Mouse (Mus musculus) lung, adult 2 months (tissue): ENCODE measurements around the gene Ppp1r1b. TPM values are rescaled to one million over a fixed set of nuclear protein-coding genes. Genes with fewer than 3 reads are reported as not detected.

Source experiments
- DNase-seq: peaks from one replicate; pipeline ENCODE4 v3.0.0; 2022
- H3K4me1 ChIP-seq: fragments of 200-500 bp; 2 replicates; pipeline ENCODE4 v1.6.1; 2011; ENCODE audit warnings: low read length; ENCODE audit not compliant: control insufficient read depth, insufficient read depth
- H3K4me3 ChIP-seq: fragments of 200-500 bp; replicated peaks from 2 replicates; pipeline ENCODE3; 2011; ENCODE audit warnings: low read depth, mild to moderate bottlenecking, control low read depth, low read length; ENCODE audit errors: extremely low read depth
- CTCF ChIP-seq: fragments of 200-500 bp; IDR thresholded peaks from 2 replicates; pipeline ENCODE4 v1.5.1; 2011; ENCODE audit warnings: mild to moderate bottlenecking, low read length, control low read depth; ENCODE audit not compliant: insufficient read depth
- POLR2A ChIP-seq: fragments of 200-500 bp; IDR thresholded peaks from 2 replicates; pipeline ENCODE4 v1.6.1; 2011; ENCODE audit warnings: low read depth, mild to moderate bottlenecking, control low read depth, low read length, borderline replicate concordance; ENCODE audit errors: extremely low read depth
- WGBS: fragments of 180-500 bp; shearing (Covaris S2); methylation state at CpG from one replicate; pipeline ENCODE4 v1.1.7; 2018; 5-methylcytosine and 5-hydroxymethylcytosine counted together
- polyA plus RNA-seq: library from polyadenylated mRNA; depleted of rRNA; stranded (reverse); fragments of >200 nt; gene quantifications from 2 replicates; pipeline ENCODE4 v1.2.3, GENCODE M21; 2012

The Ppp1r1b gene
- polyA plus RNA-seq, 1 experiment, result 20.0 TPM

DNA sequence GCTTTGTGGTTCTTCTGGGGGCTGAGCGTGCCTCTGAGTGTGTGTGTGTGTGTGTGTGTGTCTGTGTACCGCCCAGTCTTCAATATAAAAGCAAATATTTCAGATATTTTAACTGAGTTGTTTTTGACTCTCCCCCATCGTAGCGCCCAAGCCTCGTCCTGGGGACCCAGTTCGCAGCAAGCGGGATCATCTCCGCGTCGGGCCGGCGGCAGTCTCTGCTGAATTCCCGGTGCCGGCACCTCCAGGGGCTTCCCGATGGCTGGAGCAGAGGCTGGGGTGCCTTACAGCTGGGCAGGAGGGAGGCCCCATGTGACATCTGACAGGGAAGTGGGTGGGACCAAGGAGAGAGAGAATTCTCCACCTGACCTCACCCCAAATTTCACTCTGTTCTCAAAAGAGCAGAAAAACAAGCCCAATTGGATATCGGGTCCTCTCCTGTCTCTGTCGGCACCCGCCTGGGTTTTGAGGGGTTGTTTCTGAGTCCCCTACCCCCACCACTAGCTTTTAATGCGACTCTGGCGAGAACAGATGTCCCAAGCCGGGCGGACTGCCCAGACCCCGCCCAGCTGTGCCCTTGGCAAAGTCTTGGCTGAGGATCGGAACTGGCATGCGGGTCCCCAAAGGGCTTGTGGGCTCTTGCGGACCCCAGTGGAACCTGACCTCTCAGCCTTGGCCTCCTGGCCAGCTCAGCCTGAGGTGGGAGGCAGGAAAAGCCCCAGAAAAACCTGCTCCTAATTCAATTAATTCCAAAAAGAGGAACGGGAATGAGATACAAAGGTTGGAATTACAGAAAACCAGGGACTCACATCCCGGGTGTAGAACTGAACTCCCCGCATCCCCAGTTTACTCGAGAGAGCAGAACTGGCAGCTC lies 27.2 kb upstream of the Ppp1r1b start:
- 2% methylated on average over 30 of the region's 30 CpGs for whole genome bisulfite sequencing
- DNase-seq, result no peak

DNA sequence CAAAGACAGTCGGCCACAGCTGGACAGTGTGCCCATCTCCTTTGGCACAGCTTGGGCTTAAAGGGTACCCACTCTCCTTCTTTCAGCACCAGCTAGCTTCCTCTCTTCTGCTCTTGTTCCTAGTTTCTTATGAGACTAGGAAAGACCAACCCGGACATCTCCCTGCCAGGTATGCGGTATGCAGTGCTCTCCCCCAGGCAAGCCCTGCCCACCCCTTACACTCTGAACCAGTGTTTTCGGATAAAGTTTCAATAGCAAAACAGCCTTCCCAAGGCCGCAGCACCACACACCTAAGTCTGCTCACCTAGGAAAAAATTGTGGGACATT lies 26.6 kb upstream of the Ppp1r1b start:
- WGBS, result 12% methylated on average over 5 of the region's 5 CpGs
- TF ChIP-seq POLR2A (no peak), CTCF (no peak)
- DNase-seq, result no peak
- Histone ChIP-seq H3K4me3 (no peak overlapping the region), H3K4me1 (no peaks in the 10 kb centered on the region)

More for the DNA sequence above, 27.2 kb upstream of the Ppp1r1b start:
- H3K4me3 ChIP-seq, result no peak overlapping the region
- H3K4me1 ChIP-seq, result no peaks in the 10 kb centered on the region
- TF ChIP-seq CTCF (no peak), POLR2A (no peak)

DNA sequence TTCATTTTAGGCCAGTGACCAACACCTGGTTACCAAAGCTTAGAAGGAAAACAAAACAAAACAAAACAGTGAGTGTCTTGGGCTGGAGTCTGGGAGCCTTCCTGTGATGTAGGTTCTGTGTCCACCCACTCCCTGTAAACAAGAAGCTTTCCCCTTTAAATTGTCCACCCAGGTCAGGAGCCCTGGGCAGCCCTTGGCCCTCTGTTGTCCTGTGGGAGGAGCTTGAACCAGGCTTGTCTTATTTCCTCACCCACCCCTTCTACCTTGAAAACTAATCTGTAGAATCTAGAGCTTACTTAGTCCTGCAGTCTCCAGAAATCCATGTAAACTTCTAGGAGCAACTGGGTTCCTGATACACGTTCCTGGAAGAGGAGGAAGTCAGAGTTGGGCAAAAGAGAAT lies 26.0 kb upstream of the Ppp1r1b start:
- TF ChIP-seq POLR2A (no peak), CTCF (no peak)
- Histone ChIP-seq H3K4me1 (no peaks in the 10 kb centered on the region), H3K4me3 (no peak overlapping the region)
- 8% methylated on average over 1 of the region's 1 CpGs for WGBS
- DNase-seq, result no peak

DNA sequence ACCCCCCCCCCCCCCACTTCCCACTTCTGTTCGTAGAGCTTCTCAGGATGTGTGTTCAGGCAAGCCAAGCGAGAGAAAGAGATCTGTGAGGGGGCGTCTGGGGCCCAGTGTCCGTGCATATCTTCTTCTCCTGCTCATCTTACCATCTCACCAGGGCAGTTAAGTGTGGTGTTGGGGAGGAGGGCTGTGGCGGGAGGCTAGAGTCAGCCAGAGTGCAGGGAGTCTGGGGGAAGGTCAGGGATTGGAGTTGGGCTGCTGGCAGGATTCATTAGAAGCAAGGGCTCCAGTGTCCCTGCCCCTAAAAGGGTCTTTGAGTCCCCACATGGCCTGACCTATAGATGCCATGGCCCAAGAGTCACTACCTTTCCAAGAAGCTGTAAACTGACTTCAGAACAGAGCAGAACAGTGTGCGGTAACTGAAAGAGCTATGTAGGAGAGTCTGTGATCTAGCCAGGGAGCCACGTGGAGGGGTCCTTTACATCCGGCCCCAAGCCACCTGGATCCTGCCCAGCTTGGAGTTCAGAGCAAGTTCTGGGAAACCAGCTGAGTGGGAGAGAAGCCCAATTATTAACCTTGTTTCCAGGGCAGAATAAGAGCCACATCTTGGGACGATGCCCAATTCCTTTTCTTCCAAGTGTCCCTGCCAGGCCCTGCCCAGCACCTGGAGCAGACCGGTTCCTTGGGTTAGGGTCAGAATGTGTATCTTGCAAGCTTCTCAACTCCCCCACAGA lies 24.9 kb upstream of the Ppp1r1b start:
- WGBS, result 5% methylated on average over 10 of the region's 10 CpGs
- no peak for TF ChIP-seq CTCF
- no peak for TF ChIP-seq POLR2A
- no peak overlapping the region for H3K4me3 ChIP-seq
- DNase-seq, result no peak
- H3K4me1 ChIP-seq, result peaks cover 7% of the 10 kb centered on the region; the same call in 1 of the 2 replicates

DNA sequence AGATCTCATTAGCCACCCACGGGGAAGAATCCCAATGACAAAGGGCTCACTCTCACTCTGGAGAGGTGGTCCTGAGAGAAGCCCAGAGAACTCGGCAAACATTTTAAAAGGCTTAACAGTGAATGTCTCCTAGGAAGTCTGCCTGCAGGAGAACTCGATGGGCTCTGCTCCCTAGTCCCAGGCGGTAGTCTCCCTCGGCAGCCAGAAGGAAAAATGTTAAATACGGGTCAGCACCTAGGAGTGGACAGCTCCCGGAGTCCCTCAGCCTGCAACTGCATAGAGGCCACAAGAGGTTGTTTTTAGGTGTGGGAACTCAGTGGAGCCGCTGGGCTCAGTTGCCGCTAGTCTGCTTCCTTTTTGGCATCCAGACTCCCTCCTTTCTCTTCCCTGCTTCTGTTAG lies 24.3 kb upstream of the Ppp1r1b start:
- Histone ChIP-seq H3K4me1 (peaks cover 7% of the 10 kb centered on the region; the same call in 1 of the 2 replicates), H3K4me3 (no peak overlapping the region)
- TF ChIP-seq POLR2A (no peak), CTCF (no peak)
- DNase-seq, result no peak
- WGBS, result 2% methylated on average over 9 of the region's 9 CpGs

DNA sequence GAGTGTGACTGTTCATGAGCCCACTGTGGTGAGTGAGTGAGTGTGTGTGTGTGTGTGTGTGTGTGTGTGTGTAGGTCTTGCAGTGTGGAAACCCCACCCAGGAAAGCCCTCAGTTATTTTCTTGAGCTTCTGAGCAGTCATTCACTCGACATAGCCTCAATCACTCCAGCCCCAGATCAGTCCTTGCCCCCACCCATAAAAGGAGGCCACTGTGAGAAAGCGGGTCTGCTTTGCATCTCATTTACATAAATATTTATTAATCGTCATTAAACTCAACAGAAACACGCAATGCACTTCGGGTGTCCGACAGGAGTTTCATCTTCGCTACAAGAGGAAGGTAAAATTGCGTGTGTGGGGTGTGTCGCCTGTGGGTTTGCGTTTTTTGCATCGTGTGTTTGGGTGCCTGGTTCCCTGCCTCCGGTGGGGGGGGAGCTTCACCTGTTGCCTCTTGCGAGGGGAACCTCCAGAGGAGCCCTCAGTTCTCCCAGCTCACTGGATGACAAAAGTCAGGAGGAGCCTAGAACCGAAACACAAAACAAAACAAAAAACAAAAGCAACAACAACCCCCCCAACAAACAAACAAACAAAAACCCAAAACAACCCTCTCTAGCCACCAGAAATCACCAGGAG lies 22.9 kb upstream of the Ppp1r1b start:
- no peak for TF ChIP-seq CTCF
- no peak for TF ChIP-seq POLR2A
- no peak for DNase-seq
- 8% methylated on average over 14 of the region's 14 CpGs for whole genome bisulfite sequencing

DNA sequence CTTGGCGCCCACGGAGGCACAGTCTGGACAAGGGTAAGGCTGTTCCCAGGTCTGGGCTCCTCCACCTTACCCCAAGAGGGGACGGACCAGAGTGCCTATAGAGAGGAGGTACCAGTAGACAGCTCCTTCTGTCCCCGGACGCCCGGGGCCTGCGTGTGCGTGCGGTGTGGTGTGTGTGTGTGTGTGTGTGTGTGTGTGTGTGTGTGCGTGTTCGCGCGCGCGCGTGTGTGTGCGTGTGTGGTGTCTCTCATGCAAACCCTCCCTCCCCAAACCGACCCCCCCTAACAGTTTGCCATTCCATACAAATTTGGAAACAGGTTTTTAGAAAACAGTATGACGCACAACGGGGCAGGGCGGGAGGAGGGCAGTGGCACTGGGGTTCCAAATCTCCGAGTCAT lies 22.4 kb upstream of the Ppp1r1b start:
- 6% methylated on average over 22 of the region's 22 CpGs for WGBS
- Histone ChIP-seq H3K4me3 (no peak overlapping the region), H3K4me1 (peaks cover 7% of the 10 kb centered on the region; the same call in 1 of the 2 replicates)
- no peak for TF ChIP-seq POLR2A
- no peak for TF ChIP-seq CTCF
- DNase-seq, result no peak

More for the DNA sequence above, 22.9 kb upstream of the Ppp1r1b start:
- Histone ChIP-seq H3K4me3 (no peak overlapping the region), H3K4me1 (peaks cover 7% of the 10 kb centered on the region; the same call in 1 of the 2 replicates)

DNA sequence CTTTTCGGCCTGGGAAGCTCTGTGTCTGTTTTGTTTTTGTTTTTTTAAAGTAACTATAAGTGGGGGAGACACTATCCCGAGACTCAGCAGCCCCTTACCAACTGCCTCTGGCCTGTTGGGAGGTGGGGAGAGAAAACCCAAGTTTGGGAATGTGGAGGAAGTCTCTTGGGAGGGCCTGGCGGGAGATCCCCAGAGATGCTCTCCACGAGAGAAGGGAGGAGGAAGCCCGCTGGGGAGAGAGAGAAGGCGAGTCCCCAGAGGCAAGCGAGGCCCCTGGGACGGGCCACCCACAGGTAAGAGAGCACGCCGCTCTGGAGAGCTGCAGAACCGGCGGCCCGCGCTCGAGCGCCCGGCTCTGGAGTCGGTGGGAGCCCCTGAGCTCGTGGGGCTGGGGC lies 21.5 kb upstream of the Ppp1r1b start:
- WGBS, result 2% methylated on average over 19 of the region's 19 CpGs
- TF ChIP-seq POLR2A (no peak), CTCF (no peak)
- H3K4me1 ChIP-seq, result peaks cover 7% of the 10 kb centered on the region; the same call in 1 of the 2 replicates
- no peak for DNase-seq
- no peak overlapping the region for H3K4me3 ChIP-seq
